Mouse (Mus musculus) neural tube, embryonic 12.5 days (tissue): ENCODE measurements at regions not wholly inside any gene's neighbourhood (a gene's known extent, or its start where the extent isn't known, plus 50 kb on each side); places are given as distances from the start of the nearest gene placed in this dataset.

ENCODE experiments used
- ATAC-seq: fragments of 200-750 bp; cut with Nextera tagmentation; 2 replicates; pipeline ENCODE4 v1.8.0; 2017; ENCODE audit warnings: low read depth, mild to moderate bottlenecking, moderate TSS enrichment, moderate library complexity; ENCODE audit not compliant: low FRiP score
- H3K27ac ChIP-seq: fragments of 300-500 bp; sonication (generic); 2 replicates; pipeline ENCODE4 v1.5.1; 2016
- H3K27me3 ChIP-seq: fragments of 300-500 bp; sonication (generic); replicated peaks from 2 replicates; pipeline ENCODE4 v1.6.1; 2016; ENCODE audit warnings: mild to moderate bottlenecking
- H3K36me3 ChIP-seq: fragments of 300-500 bp; sonication (generic); 2 replicates; pipeline ENCODE4 v1.6.1; 2016; ENCODE audit warnings: mild to moderate bottlenecking
- H3K4me1 ChIP-seq: fragments of 300-500 bp; sonication (generic); 2 replicates; pipeline ENCODE4 v1.6.1; 2016
- H3K4me2 ChIP-seq: fragments of 300-500 bp; sonication (generic); replicated peaks from 2 replicates; pipeline ENCODE4 v1.6.1; 2016; ENCODE audit warnings: mild to moderate bottlenecking
- H3K4me3 ChIP-seq: fragments of 300-500 bp; sonication (generic); 2 replicates; pipeline ENCODE4 v1.5.1; 2016
- H3K9ac ChIP-seq: fragments of 300-500 bp; sonication (generic); 2 replicates; pipeline ENCODE4 v1.6.1; 2016; ENCODE audit warnings: mild to moderate bottlenecking
- H3K9me3 ChIP-seq: fragments of 300-500 bp; sonication (generic); 2 replicates; pipeline ENCODE4 v1.6.1; 2016; ENCODE audit warnings: mild to moderate bottlenecking
- WGBS: fragments of 180-500 bp; shearing (Covaris S2); methylation state at CpG from one replicate; pipeline ENCODE4 v1.1.7; 2016; 5-methylcytosine and 5-hydroxymethylcytosine counted together

- Histone ChIP-seq H3K4me3 (no peak overlapping the region), H3K9ac (no peak overlapping the region), H3K27me3 (no peaks in the 10 kb centered on the region), H3K27ac (no peak overlapping the region), H3K4me2 (no peak overlapping the region), H3K4me1 (peaks cover 3% of the 10 kb centered on the region; the same call in 1 of the 2 replicates), H3K9me3 (no peaks in the 10 kb centered on the region), H3K36me3 (no peaks in the 10 kb centered on the region)
- ATAC-seq, result no peak
- WGBS, result 47% methylated on average over 10 of the region's 10 CpGs
Measured at GRCm38 (mm10) chr10:84020023-84020620, 297.5 kb downstream of the 1500009L16Rik start.

- H3K4me2 ChIP-seq, result no peak overlapping the region
- H3K27ac ChIP-seq, result no peak overlapping the region
- ATAC-seq, result no peak
- WGBS, result 82% methylated on average over 12 of the region's 12 CpGs
- no peaks in the 10 kb centered on the region for H3K9me3 ChIP-seq
- peaks cover 3% of the 10 kb centered on the region; the same call in 1 of the 2 replicates for H3K4me1 ChIP-seq
- no peaks in the 10 kb centered on the region for H3K36me3 ChIP-seq
- no peaks in the 10 kb centered on the region for H3K27me3 ChIP-seq
- H3K4me3 ChIP-seq, result no peak overlapping the region
- no peak overlapping the region for H3K9ac ChIP-seq
Measured at GRCm38 (mm10) chr10:84021167-84022120, 298.8 kb downstream of the 1500009L16Rik start.

GRCm38 (mm10) chr10:84024294-84024693 lies 301.6 kb downstream of the 1500009L16Rik start:
- WGBS, result 88% methylated on average over 4 of the region's 4 CpGs
- Histone ChIP-seq H3K36me3 (no peaks in the 10 kb centered on the region), H3K4me3 (no peak overlapping the region), H3K9ac (no peak overlapping the region), H3K9me3 (0 out of 2 replicates have a peak, but pooled peaks cover 5% of the 10 kb centered on the region), H3K4me1 (peaks cover 3% of the 10 kb centered on the region; the same call in 1 of the 2 replicates), H3K4me2 (no peak overlapping the region), H3K27ac (no peak overlapping the region), H3K27me3 (no peaks in the 10 kb centered on the region)
- no peak for ATAC-seq

GRCm38 (mm10) chr10:84024901-84025300 lies 302.2 kb downstream of the 1500009L16Rik start:
- no peak overlapping the region for H3K27ac ChIP-seq
- WGBS, result 72% methylated on average over 8 of the region's 8 CpGs
- no peak for ATAC-seq

GRCm38 (mm10) chr10:84026798-84027197 lies 304.1 kb downstream of the 1500009L16Rik start:
- Histone ChIP-seq H3K4me2 (no peak overlapping the region), H3K9ac (no peak overlapping the region), H3K9me3 (0 out of 2 replicates have a peak, but pooled peaks cover 5% of the 10 kb centered on the region), H3K27me3 (no peaks in the 10 kb centered on the region), H3K36me3 (no peaks in the 10 kb centered on the region), H3K27ac (no peak overlapping the region), H3K4me1 (no peaks in the 10 kb centered on the region), H3K4me3 (no peak overlapping the region)
- 76% methylated on average over 4 of the region's 4 CpGs for WGBS
- ATAC-seq, result no peak

More at GRCm38 (mm10) chr10:84024901-84025300, 302.2 kb downstream of the 1500009L16Rik start:
- no peak overlapping the region for H3K4me2 ChIP-seq
- H3K4me1 ChIP-seq, result peaks cover 3% of the 10 kb centered on the region; the same call in 1 of the 2 replicates
- 0 out of 2 replicates have a peak, but pooled peaks cover 5% of the 10 kb centered on the region for H3K9me3 ChIP-seq
- no peaks in the 10 kb centered on the region for H3K27me3 ChIP-seq
- no peaks in the 10 kb centered on the region for H3K36me3 ChIP-seq
- no peak overlapping the region for H3K9ac ChIP-seq
- H3K4me3 ChIP-seq, result no peak overlapping the region

- Histone ChIP-seq H3K9ac (no peak overlapping the region), H3K9me3 (no peaks in the 10 kb centered on the region), H3K4me3 (no peak overlapping the region), H3K27ac (no peak overlapping the region), H3K4me1 (peaks cover 5% of the 10 kb centered on the region), H3K27me3 (no peaks in the 10 kb centered on the region), H3K36me3 (no peaks in the 10 kb centered on the region), H3K4me2 (no peak overlapping the region)
- ATAC-seq, result no peak
- WGBS, result 66% methylated on average over 11 of the region's 11 CpGs
Measured at GRCm38 (mm10) chr10:84036131-84036877, 313.6 kb downstream of the 1500009L16Rik start.

- WGBS, result 86% methylated on average over 5 of the region's 5 CpGs
- H3K4me3 ChIP-seq, result no peak overlapping the region
- no peaks in the 10 kb centered on the region for H3K36me3 ChIP-seq
- no peak overlapping the region for H3K27ac ChIP-seq
- H3K4me1 ChIP-seq, result no peaks in the 10 kb centered on the region
- no peaks in the 10 kb centered on the region for H3K27me3 ChIP-seq
- H3K9ac ChIP-seq, result no peak overlapping the region
- H3K4me2 ChIP-seq, result no peak overlapping the region
- ATAC-seq, result no peak
- no peaks in the 10 kb centered on the region for H3K9me3 ChIP-seq
Measured at GRCm38 (mm10) chr10:84048706-84049105, 326.0 kb downstream of the 1500009L16Rik start.

GRCm38 (mm10) chr10:84052696-84053095 lies 330.0 kb downstream of the 1500009L16Rik start:
- ATAC-seq, result no peak
- Histone ChIP-seq H3K36me3 (no peaks in the 10 kb centered on the region), H3K27ac (no peak overlapping the region), H3K9me3 (no peaks in the 10 kb centered on the region), H3K27me3 (no peaks in the 10 kb centered on the region), H3K4me3 (no peak overlapping the region), H3K9ac (no peak overlapping the region), H3K4me1 (no peaks in the 10 kb centered on the region), H3K4me2 (no peak overlapping the region)
- 90% methylated on average over 8 of the region's 8 CpGs for WGBS

GRCm38 (mm10) chr10:84054551-84055336 lies 332.1 kb downstream of the 1500009L16Rik start:
- Histone ChIP-seq H3K4me2 (no peak overlapping the region), H3K36me3 (no peaks in the 10 kb centered on the region), H3K4me3 (no peak overlapping the region), H3K27me3 (no peaks in the 10 kb centered on the region), H3K9me3 (no peaks in the 10 kb centered on the region), H3K4me1 (peaks cover 7% of the 10 kb centered on the region), H3K27ac (no peak overlapping the region), H3K9ac (no peak overlapping the region)
- ATAC-seq, result no peak
- 46% methylated on average over 6 of the region's 6 CpGs for WGBS

- Histone ChIP-seq H3K27me3 (no peaks in the 10 kb centered on the region), H3K27ac (no peak overlapping the region), H3K36me3 (no peaks in the 10 kb centered on the region), H3K4me2 (no peak overlapping the region), H3K4me3 (no peak overlapping the region), H3K4me1 (peaks cover 16% of the 10 kb centered on the region), H3K9ac (no peak overlapping the region), H3K9me3 (no peaks in the 10 kb centered on the region)
- WGBS, result 76% methylated on average over 10 of the region's 10 CpGs
- ATAC-seq, result no peak
Measured at GRCm38 (mm10) chr10:84055402-84056167, 332.9 kb downstream of the 1500009L16Rik start.
